Mouse (Mus musculus) G1E (cell line): ENCODE results near the gene Tbc1d23.

Experiments
- CTCF ChIP-seq: IDR thresholded peaks from 2 replicates; pipeline ENCODE4 v1.5.1; 2012; ENCODE audit warnings: low read depth, low read length, inconsistent platforms, mixed read lengths
- GATA1 ChIP-seq: IDR thresholded peaks from 2 replicates; pipeline ENCODE4 v1.6.1; 2012; ENCODE audit warnings: borderline replicate concordance, low read length, inconsistent platforms, mixed read lengths

DNA sequence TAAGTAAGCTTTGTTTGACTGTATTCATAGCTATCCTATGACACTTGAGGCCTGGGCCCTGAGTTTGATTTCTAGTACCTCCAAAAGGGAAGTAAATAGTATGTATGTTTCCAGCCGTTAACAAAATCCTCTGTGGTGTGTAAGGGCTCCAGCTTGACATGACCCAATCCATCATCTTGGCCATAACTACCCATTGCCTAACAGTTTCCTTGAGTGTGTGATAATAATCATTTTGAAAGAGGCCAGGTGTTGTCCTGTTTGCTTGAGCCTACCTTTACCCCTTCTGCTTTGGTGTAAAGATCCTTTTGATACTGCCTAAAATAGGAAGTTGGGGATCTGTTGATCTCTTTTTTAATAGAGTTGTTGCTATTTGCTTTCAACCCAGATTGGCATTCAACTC is 99.0 kb downstream of the Tbc1d23 start:
- no peak for TF ChIP-seq CTCF
- TF ChIP-seq GATA1 = no peak
